Mouse (Mus musculus) liver, embryonic 15.5 days (tissue): ENCODE results near the gene Unc50. TPM values are rescaled to one million over a fixed set of nuclear protein-coding genes. Genes with fewer than 3 reads are reported as not detected.

ENCODE experiments used
- ATAC-seq: fragments of 200-750 bp; cut with Nextera tagmentation; 2 replicates; pipeline ENCODE4 v1.8.0; 2017; ENCODE audit warnings: moderate number of reproducible peaks, mild to moderate bottlenecking, moderate library complexity; ENCODE audit not compliant: insufficient read depth
- H3K27ac ChIP-seq: fragments of 300-500 bp; sonication (generic); replicated peaks from 2 replicates; pipeline ENCODE4 v1.5.1; 2015; ENCODE audit warnings: mild to moderate bottlenecking, inconsistent platforms
- H3K27me3 ChIP-seq: fragments of 300-500 bp; sonication (generic); 2 replicates; pipeline ENCODE4 v1.6.1; 2015; ENCODE audit warnings: mild to moderate bottlenecking, inconsistent platforms
- H3K36me3 ChIP-seq: fragments of 300-500 bp; sonication (generic); replicated peaks from 2 replicates; pipeline ENCODE4 v1.6.1; 2015; ENCODE audit warnings: moderate library complexity, mild to moderate bottlenecking, inconsistent platforms
- H3K4me1 ChIP-seq: fragments of 300-500 bp; sonication (generic); replicated peaks from 2 replicates; pipeline ENCODE4 v1.6.1; 2015; ENCODE audit warnings: inconsistent platforms
- H3K4me2 ChIP-seq: fragments of 300-500 bp; sonication (generic); 2 replicates; pipeline ENCODE4 v1.6.1; 2015; ENCODE audit warnings: moderate library complexity, mild to moderate bottlenecking, inconsistent platforms
- H3K4me3 ChIP-seq: fragments of 300-500 bp; sonication (generic); replicated peaks from 2 replicates; pipeline ENCODE4 v1.5.1; 2015; ENCODE audit warnings: mild to moderate bottlenecking, inconsistent platforms
- H3K9ac ChIP-seq: fragments of 300-500 bp; sonication (generic); 2 replicates; pipeline ENCODE4 v1.6.1; 2015; ENCODE audit warnings: moderate library complexity, mild to moderate bottlenecking, inconsistent platforms
- H3K9me3 ChIP-seq: fragments of 300-500 bp; sonication (generic); replicated peaks from 2 replicates; pipeline ENCODE4 v1.6.1; 2016; ENCODE audit warnings: inconsistent platforms
- WGBS: fragments of 180-500 bp; shearing (Covaris S2); methylation state at CpG from one replicate; pipeline ENCODE4 v1.1.7; 2015; ENCODE audit warnings: mixed read lengths; ENCODE audit not compliant: insufficient replicate concordance; 5-methylcytosine and 5-hydroxymethylcytosine counted together
- polyA plus RNA-seq: library from polyadenylated mRNA; unstranded; fragments of >200 nt; fragmentation: Nextera tagmentation; extraction: Ambion mirVana; gene quantifications from 2 replicates; pipeline ENCODE4 v1.2.1, GENCODE M21; 2015

Unc50 gene
- polyA plus RNA-seq: 68.6 and 70.6 TPM in 2 replicates

GRCm38 (mm10) chr1:37429366-37430296, at the start of gene Unc50, which contains the start of gene Coa5:
TSS of gene Unc50 (plus strand) at chr1:37430139.
TSS of gene Coa5 (minus strand) at chr1:37430103.
- H3K4me3 ChIP-seq: peak within 1 kb of the TSS; percentile 91
- H3K27me3 ChIP-seq: no peaks in the 10 kb centered on the region
- no peaks in the 10 kb centered on the region for H3K9me3 ChIP-seq
- WGBS: under 1% methylated on average over 57 of the region's 57 CpGs
- peak; percentile 95 for ATAC-seq
- H3K4me1 ChIP-seq: peaks cover 42% of the 10 kb centered on the region
- H3K4me2 ChIP-seq: peak within 1 kb of the TSS; percentile 82
- H3K27ac ChIP-seq: peak within 1 kb of the TSS; percentile 92
- peaks cover 46% of the 10 kb centered on the region for H3K36me3 ChIP-seq
- peak within 1 kb of the TSS; percentile 86 for H3K9ac ChIP-seq

- no peak overlapping the region for H3K4me2 ChIP-seq
- H3K4me1 ChIP-seq: no peaks in the 10 kb centered on the region
- H3K9ac ChIP-seq: no peak overlapping the region
- WGBS: 69% methylated on average over 5 of the region's 5 CpGs
- no peaks in the 10 kb centered on the region for H3K27me3 ChIP-seq
- H3K36me3 ChIP-seq: 0 out of 2 replicates have a peak, but pooled peaks cover 6% of the 10 kb centered on the region
- no peaks in the 10 kb centered on the region for H3K9me3 ChIP-seq
- ATAC-seq: no peak
- H3K27ac ChIP-seq: no peak overlapping the region
- no peak overlapping the region for H3K4me3 ChIP-seq
Observed at GRCm38 (mm10) chr1:37380913-37381312, 49.0 kb upstream of the Unc50 start.

GRCm38 (mm10) chr1:37384304-37384703, 45.6 kb upstream of the Unc50 start:
- no peak overlapping the region for H3K4me3 ChIP-seq
- no peaks in the 10 kb centered on the region for H3K9me3 ChIP-seq
- WGBS: 53% methylated on average over 3 of the region's 3 CpGs
- H3K27me3 ChIP-seq: no peaks in the 10 kb centered on the region
- H3K4me1 ChIP-seq: no peaks in the 10 kb centered on the region
- 0 out of 2 replicates have a peak, but pooled peaks cover 3% of the 10 kb centered on the region for H3K36me3 ChIP-seq
- no peak overlapping the region for H3K9ac ChIP-seq
- ATAC-seq: no peak
- H3K27ac ChIP-seq: no peak overlapping the region
- no peak overlapping the region for H3K4me2 ChIP-seq

GRCm38 (mm10) chr1:37386448-37386971, 43.4 kb upstream of the Unc50 start:
- no peak overlapping the region for H3K27ac ChIP-seq
- H3K27me3 ChIP-seq: no peaks in the 10 kb centered on the region
- H3K36me3 ChIP-seq: 0 out of 2 replicates have a peak, but pooled peaks cover 5% of the 10 kb centered on the region
- ATAC-seq: no peak
- no peaks in the 10 kb centered on the region for H3K9me3 ChIP-seq
- H3K4me3 ChIP-seq: no peak overlapping the region
- H3K9ac ChIP-seq: no peak overlapping the region
- WGBS: 62% methylated on average over 7 of the region's 7 CpGs
- no peak overlapping the region for H3K4me2 ChIP-seq
- H3K4me1 ChIP-seq: no peaks in the 10 kb centered on the region

- H3K4me3 ChIP-seq: no peak overlapping the region
- H3K27ac ChIP-seq: no peak overlapping the region
- H3K9ac ChIP-seq: no peak overlapping the region
- no peaks in the 10 kb centered on the region for H3K9me3 ChIP-seq
- 63% methylated on average over 5 of the region's 5 CpGs for WGBS
- H3K4me2 ChIP-seq: no peak overlapping the region
- no peaks in the 10 kb centered on the region for H3K4me1 ChIP-seq
- H3K27me3 ChIP-seq: no peaks in the 10 kb centered on the region
- ATAC-seq: no peak
- 0 out of 2 replicates have a peak, but pooled peaks cover 6% of the 10 kb centered on the region for H3K36me3 ChIP-seq
Observed at GRCm38 (mm10) chr1:37393174-37393573, 36.8 kb upstream of the Unc50 start.

- H3K36me3 ChIP-seq: 0 out of 2 replicates have a peak, but pooled peaks cover 4% of the 10 kb centered on the region
- 45% methylated on average over 1 of the region's 1 CpGs for WGBS
Observed at GRCm38 (mm10) chr1:37396481-37396880, 33.5 kb upstream of the Unc50 start.

GRCm38 (mm10) chr1:37398961-37399360, 31.0 kb upstream of the Unc50 start:
- no peak for ATAC-seq
- WGBS: 70% methylated on average over 3 of the region's 3 CpGs
- no peak overlapping the region for H3K9ac ChIP-seq
- no peaks in the 10 kb centered on the region for H3K27me3 ChIP-seq
- no peak overlapping the region for H3K27ac ChIP-seq
- H3K4me1 ChIP-seq: no peaks in the 10 kb centered on the region
- H3K36me3 ChIP-seq: 0 out of 2 replicates have a peak, but pooled peaks cover 4% of the 10 kb centered on the region
- H3K4me3 ChIP-seq: no peak overlapping the region
- no peaks in the 10 kb centered on the region for H3K9me3 ChIP-seq
- H3K4me2 ChIP-seq: no peak overlapping the region

More at GRCm38 (mm10) chr1:37396481-37396880, 33.5 kb upstream of the Unc50 start:
- no peak overlapping the region for H3K4me2 ChIP-seq
- no peaks in the 10 kb centered on the region for H3K4me1 ChIP-seq
- no peak for ATAC-seq
- no peak overlapping the region for H3K9ac ChIP-seq
- no peak overlapping the region for H3K27ac ChIP-seq
- H3K4me3 ChIP-seq: no peak overlapping the region
- H3K27me3 ChIP-seq: no peaks in the 10 kb centered on the region
- H3K9me3 ChIP-seq: no peaks in the 10 kb centered on the region

GRCm38 (mm10) chr1:37399734-37400133, 30.2 kb upstream of the Unc50 start:
- no peak for ATAC-seq
- Histone ChIP-seq H3K27ac (no peak overlapping the region), H3K4me1 (no peaks in the 10 kb centered on the region), H3K4me3 (no peak overlapping the region), H3K27me3 (no peaks in the 10 kb centered on the region), H3K9ac (no peak overlapping the region), H3K36me3 (0 out of 2 replicates have a peak, but pooled peaks cover 4% of the 10 kb centered on the region), H3K4me2 (no peak overlapping the region), H3K9me3 (no peaks in the 10 kb centered on the region)
- 71% methylated on average over 8 of the region's 8 CpGs for WGBS

GRCm38 (mm10) chr1:37401687-37402086, 28.3 kb upstream of the Unc50 start:
- no peak overlapping the region for H3K9ac ChIP-seq
- no peaks in the 10 kb centered on the region for H3K4me1 ChIP-seq
- 0 out of 2 replicates have a peak, but pooled peaks cover under 1% of the 10 kb centered on the region for H3K36me3 ChIP-seq
- H3K9me3 ChIP-seq: no peaks in the 10 kb centered on the region
- H3K4me2 ChIP-seq: no peak overlapping the region
- no peak overlapping the region for H3K4me3 ChIP-seq
- H3K27ac ChIP-seq: no peak overlapping the region
- 51% methylated on average over 4 of the region's 4 CpGs for WGBS
- H3K27me3 ChIP-seq: no peaks in the 10 kb centered on the region
- ATAC-seq: no peak

- no peak overlapping the region for H3K4me3 ChIP-seq
- 55% methylated on average over 2 of the region's 2 CpGs for WGBS
- H3K4me1 ChIP-seq: no peaks in the 10 kb centered on the region
- no peak overlapping the region for H3K9ac ChIP-seq
- no peak overlapping the region for H3K27ac ChIP-seq
- no peaks in the 10 kb centered on the region for H3K9me3 ChIP-seq
- ATAC-seq: no peak
- H3K4me2 ChIP-seq: no peak overlapping the region
- no peaks in the 10 kb centered on the region for H3K27me3 ChIP-seq
- H3K36me3 ChIP-seq: no peaks in the 10 kb centered on the region
Observed at GRCm38 (mm10) chr1:37405137-37405536, 24.8 kb upstream of the Unc50 start.

- Histone ChIP-seq H3K27ac (no peak overlapping the region), H3K4me3 (no peak overlapping the region), H3K27me3 (no peaks in the 10 kb centered on the region), H3K4me1 (no peaks in the 10 kb centered on the region), H3K4me2 (no peak overlapping the region), H3K9me3 (no peaks in the 10 kb centered on the region), H3K9ac (no peak overlapping the region), H3K36me3 (no peaks in the 10 kb centered on the region)
- no peak for ATAC-seq
- WGBS: 63% methylated on average over 8 of the region's 8 CpGs
Observed at GRCm38 (mm10) chr1:37407228-37407627, 22.7 kb upstream of the Unc50 start.
